Mouse (Mus musculus): ENCODE measurements at regions not wholly inside any gene's neighbourhood (a gene's known extent, or its start where the extent isn't known, plus 50 kb on each side); places are given as distances from the start of the nearest gene placed in this dataset.

DNA sequence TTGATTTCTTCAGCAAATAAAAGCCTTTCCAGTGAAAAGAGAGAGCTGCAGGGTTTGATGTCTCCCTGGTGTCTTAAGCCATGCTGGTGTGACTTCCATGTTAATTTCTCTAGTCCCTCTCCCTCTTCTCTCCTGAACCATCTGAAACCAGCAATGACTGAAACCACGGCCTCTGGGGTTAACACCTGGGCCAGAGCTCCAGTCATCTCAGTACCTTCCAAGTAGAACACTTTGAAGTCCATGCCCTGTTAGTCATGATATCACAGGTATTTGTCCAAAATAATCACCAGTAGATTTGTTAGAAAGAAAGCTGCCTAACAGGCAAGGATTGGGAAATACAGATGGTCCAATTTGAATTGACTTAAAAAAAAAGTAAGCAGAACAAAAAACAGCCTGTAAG, 56.8 kb upstream of the Lhx8 start:
- H3K4me3 ChIP-seq (replicated peaks in 1 of 3; ENCODE audit: low read depth in 2 of 3, low read length in 2 of 3, poor library complexity in 1 of 3): no peak overlapping the region
- in situ Hi-C loops (cut with MboI; ENCODE audit: low pct_ligation_motif_present, low pct_unique_long_range_greater_than_20kb, low sequenced_read_pairs): no loop called here
- peak; percentile 85 for DNase-seq (ENCODE audit: extremely low read depth)
- H3K27me3 ChIP-seq (replicated peaks): no peaks in the 10 kb centered on the region
- H3K4me2 ChIP-seq (ENCODE audit: insufficient read depth, low read depth, poor library complexity, severe bottlenecking): no peak overlapping the region
- no peaks in the 10 kb centered on the region for H3K36me3 ChIP-seq (replicated peaks in 1 of 2; ENCODE audit: control insufficient read depth in 1 of 2, insufficient read depth in 1 of 2, low read length in 1 of 2)
- no peak overlapping the region for H3K9ac ChIP-seq (ENCODE audit: insufficient read depth, low read depth)
- dilution Hi-C loops (cut with MboI; ENCODE audit: extremely low pct_ligation_motif_present, extremely low pct_unique_long_range_greater_than_20kb, low sequenced_read_pairs): no loop called here
- H3K4me1 ChIP-seq (ENCODE audit: control insufficient read depth in 1 of 2, insufficient read depth in 2 of 2): peaks cover 4 to 51% of the 10 kb centered on the region in 2 experiments
- H3K9me3 ChIP-seq (replicated peaks; ENCODE audit: low read length): no peaks in the 10 kb centered on the region
- H3K79me2 ChIP-seq (replicated peaks; ENCODE audit: control insufficient read depth, extremely low read depth, insufficient read depth, poor library complexity, severe bottlenecking): no peaks in the 10 kb centered on the region
- no peak overlapping the region for H3K27ac ChIP-seq (ENCODE audit: insufficient read depth, low read depth)
- TF ChIP-seq ETS1 (conservative IDR thresholded peaks at IDR 0.05; ENCODE audit: low read depth, low read length): 0 out of 2 replicates have a peak, but pooled peaks have one; percentile 26
- TF ChIP-seq USF2 (conservative IDR thresholded peaks at IDR 0.05; ENCODE audit: low read depth, low read length): no peak
- no peak for TF ChIP-seq TBP (conservative IDR thresholded peaks at IDR 0.05; ENCODE audit: low read depth, low read length)
- TF ChIP-seq JUN (IDR thresholded peaks at IDR 0.05; ENCODE audit: insufficient read depth, low read depth, low read length): peak; percentile 51; the same call in 1 of the 2 replicates
- TF ChIP-seq IRF4 (IDR thresholded peaks at IDR 0.05; ENCODE audit: low read depth, low read length): peak; percentile 55; the same call in 1 of the 2 replicates
- no peak for TF ChIP-seq SIN3A (IDR thresholded peaks at IDR 0.05; ENCODE audit: low read length)
- peak; percentile 71 for TF ChIP-seq EP300 (IDR thresholded peaks at IDR 0.05; ENCODE audit: low read length)
- peak; percentile 57 for TF ChIP-seq JUND (conservative IDR thresholded peaks at IDR 0.05; ENCODE audit: low read depth, low read length)

DNA sequence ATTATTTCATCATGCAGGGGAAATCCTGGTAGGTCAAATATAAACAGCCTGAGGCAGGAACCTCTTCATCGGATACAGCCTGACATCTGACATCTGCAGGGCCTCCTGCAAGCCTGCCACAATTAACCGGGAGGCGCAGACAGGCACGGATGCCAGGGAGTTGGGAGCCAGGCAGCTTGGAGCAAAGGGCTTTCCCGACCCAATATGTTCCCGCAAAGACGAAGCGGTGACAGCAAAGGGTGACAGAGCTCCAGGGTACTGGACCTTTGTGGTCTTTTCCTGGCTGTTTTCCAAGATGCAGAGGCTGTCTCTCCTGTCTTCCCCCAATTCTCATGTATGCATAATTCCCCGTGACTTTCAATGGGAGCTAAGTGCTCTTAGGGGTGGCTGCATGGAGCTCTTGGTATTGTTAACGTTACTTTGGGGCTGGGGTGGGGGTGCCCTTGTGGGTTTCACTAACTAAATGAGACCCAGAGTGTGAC, 55.4 kb upstream of the Lhx8 start:
- Histone ChIP-seq H3K9ac (ENCODE audit: insufficient read depth, low read depth) (no peak overlapping the region), H3K4me3 (replicated peaks in 1 of 3; ENCODE audit: low read depth in 2 of 3, low read length in 2 of 3, poor library complexity in 1 of 3) (no peak overlapping the region)
- DNase-seq (ENCODE audit: extremely low read depth): peak; percentile 43

More for the DNA sequence above, 55.4 kb upstream of the Lhx8 start:
- no peak for TF ChIP-seq RCOR1 (conservative IDR thresholded peaks at IDR 0.05; ENCODE audit: low read depth, low read length)
- no peak for TF ChIP-seq RAD21 (IDR thresholded peaks at IDR 0.05; ENCODE audit: low read depth, low read length)
- TF ChIP-seq MXI1 (IDR thresholded peaks at IDR 0.05; ENCODE audit: low read depth, low read length): no peak
- no peak for TF ChIP-seq E2F4 (IDR thresholded peaks at IDR 0.05; ENCODE audit: insufficient replicate concordance, low read depth, low read length)
- no peak for TF ChIP-seq MAZ (IDR thresholded peaks at IDR 0.05; ENCODE audit: low read depth, low read length)
- no peak for TF ChIP-seq ZNF384 (IDR thresholded peaks at IDR 0.05; ENCODE audit: low read depth, low read length)
- no peak; the same call in 1 of the 2 replicates for TF ChIP-seq ETS1 (conservative IDR thresholded peaks at IDR 0.05; ENCODE audit: low read depth, low read length)
- TF ChIP-seq SIN3A (IDR thresholded peaks at IDR 0.05; ENCODE audit: low read length): no peak
- no peak for TF ChIP-seq TCF12 (IDR thresholded peaks at IDR 0.05; ENCODE audit: low read depth, low read length)
- no peak for TF ChIP-seq ZKSCAN1 (IDR thresholded peaks at IDR 0.05; ENCODE audit: borderline replicate concordance, low read depth, low read length)
- no peak for TF ChIP-seq JUN (IDR thresholded peaks at IDR 0.05; ENCODE audit: insufficient read depth, low read depth, low read length)
- no peak for TF ChIP-seq MEF2A (IDR thresholded peaks at IDR 0.05; ENCODE audit: borderline replicate concordance, low read depth, low read length)
- no peak for TF ChIP-seq USF2 (conservative IDR thresholded peaks at IDR 0.05; ENCODE audit: low read depth, low read length)
- no peak for TF ChIP-seq MYC (IDR thresholded peaks at IDR 0.05; ENCODE audit: low read depth, low read length)
- no peak for TF ChIP-seq CHD1 (IDR thresholded peaks at IDR 0.05; ENCODE audit: low read depth, low read length)
- no peak for TF ChIP-seq JUND (conservative IDR thresholded peaks at IDR 0.05; ENCODE audit: low read depth, low read length)
- no peak for TF ChIP-seq NRF1 (IDR thresholded peaks at IDR 0.05; ENCODE audit: low read depth, low read length)
- TF ChIP-seq BHLHE40 (IDR thresholded peaks at IDR 0.05; ENCODE audit: low read depth, low read length): no peak
- no peak for TF ChIP-seq IRF4 (IDR thresholded peaks at IDR 0.05; ENCODE audit: low read depth, low read length)
- H3K36me3 ChIP-seq (replicated peaks in 1 of 2; ENCODE audit: control insufficient read depth in 1 of 2, insufficient read depth in 1 of 2, low read length in 1 of 2): no peaks in the 10 kb centered on the region
- no peaks in the 10 kb centered on the region for H3K79me2 ChIP-seq (replicated peaks; ENCODE audit: control insufficient read depth, extremely low read depth, insufficient read depth, poor library complexity, severe bottlenecking)
- H3K4me2 ChIP-seq (ENCODE audit: insufficient read depth, low read depth, poor library complexity, severe bottlenecking): no peak overlapping the region
- H3K27me3 ChIP-seq (replicated peaks): no peaks in the 10 kb centered on the region
- no peaks in the 10 kb centered on the region for H3K9me3 ChIP-seq (replicated peaks; ENCODE audit: low read length)
- dilution Hi-C loops (cut with MboI; ENCODE audit: extremely low pct_ligation_motif_present, extremely low pct_unique_long_range_greater_than_20kb, low sequenced_read_pairs): no loop called here
- in situ Hi-C loops (cut with MboI; ENCODE audit: low pct_ligation_motif_present, low pct_unique_long_range_greater_than_20kb, low sequenced_read_pairs): no loop called here
- no peak overlapping the region for H3K27ac ChIP-seq (ENCODE audit: insufficient read depth, low read depth)
- peaks cover 4 to 54% of the 10 kb centered on the region in 2 experiments for H3K4me1 ChIP-seq (ENCODE audit: control insufficient read depth in 1 of 2, insufficient read depth in 2 of 2)

Data from CH12.LX (cell line).